Mouse (Mus musculus) lung, embryonic 14.5 days (tissue): ENCODE measurements around the gene Olfr968. TPM values are rescaled to one million over a fixed set of nuclear protein-coding genes. Genes with fewer than 3 reads are reported as not detected.

Experiments
- ATAC-seq: fragments of 200-750 bp; cut with Nextera tagmentation; 2 replicates; pipeline ENCODE4 v1.8.0; 2017; ENCODE audit warnings: mild to moderate bottlenecking, moderate TSS enrichment, moderate library complexity; ENCODE audit not compliant: insufficient read depth
- DNase-seq: peaks from one replicate; pipeline ENCODE4 v3.0.0-alpha.2; 2015
- H3K27ac ChIP-seq: fragments of 300-500 bp; sonication (generic); 2 replicates; pipeline ENCODE4 v1.5.1; 2014; ENCODE audit warnings: low read depth, mild to moderate bottlenecking, moderate library complexity
- H3K27me3 ChIP-seq: fragments of 300-500 bp; sonication (generic); 2 replicates; pipeline ENCODE4 v1.6.1; 2014; ENCODE audit warnings: low read length, control low read depth; ENCODE audit not compliant: insufficient read depth
- H3K36me3 ChIP-seq: fragments of 300-500 bp; sonication (generic); 2 replicates; pipeline ENCODE4 v1.6.1; 2014; ENCODE audit warnings: control low read depth; ENCODE audit not compliant: insufficient read depth
- H3K4me1 ChIP-seq: fragments of 300-500 bp; sonication (generic); 2 replicates; pipeline ENCODE4 v1.6.1; 2014; ENCODE audit warnings: antibody characterized with exemption, control low read depth; ENCODE audit not compliant: insufficient read depth
- H3K4me2 ChIP-seq: fragments of 300-500 bp; sonication (generic); 2 replicates; pipeline ENCODE4 v1.6.1; 2014; ENCODE audit warnings: mild to moderate bottlenecking
- H3K4me3 ChIP-seq: fragments of 300-500 bp; sonication (generic); 2 replicates; pipeline ENCODE4 v1.5.1; 2014; ENCODE audit warnings: low read depth, low read length
- H3K9ac ChIP-seq: fragments of 300-500 bp; sonication (generic); 2 replicates; pipeline ENCODE4 v1.6.1; 2014
- H3K9me3 ChIP-seq: fragments of 300-500 bp; sonication (generic); 2 replicates; pipeline ENCODE4 v1.6.1; 2016; ENCODE audit warnings: low read depth, low read length, control low read depth
- CTCF ChIP-seq: IDR thresholded peaks from 2 replicates; pipeline ENCODE4 v1.5.1; 2016; ENCODE audit warnings: antibody characterized with exemption, low read depth
- WGBS: fragments of 180-500 bp; shearing (Covaris S2); extraction: QIAGEN DNeasy Blood & Tissue Kit; methylation state at CpG from one replicate; pipeline ENCODE4 v1.1.7; 2014; 5-methylcytosine and 5-hydroxymethylcytosine counted together
- polyA plus RNA-seq: library from polyadenylated mRNA; unstranded; fragments of >200 nt; fragmentation: Nextera tagmentation; extraction: Ambion mirVana; gene quantifications from 2 replicates; pipeline ENCODE4 v1.2.1, GENCODE M21; 2014

Olfr968 gene
- not detected in 2 replicates for polyA plus RNA-seq

GRCm38 (mm10) chr9:39783153-39783552 is at the start of gene Olfr968:
Gene Olfr968, minus strand, starts transcription at chr9:39783253.
- WGBS, result 78% methylated on average over 1 of the region's 1 CpGs
- no peaks in the 10 kb centered on the region for H3K27me3 ChIP-seq
- no peaks in the 10 kb centered on the region for H3K36me3 ChIP-seq
- DNase-seq (no peak), ATAC-seq (no peak)
- H3K27ac ChIP-seq, result no peak within 1 kb of the TSS
- no peak for TF ChIP-seq CTCF
- H3K9me3 ChIP-seq, result no peaks in the 10 kb centered on the region
- H3K9ac ChIP-seq, result no peak within 1 kb of the TSS
- H3K4me3 ChIP-seq, result no peak within 1 kb of the TSS
- no peaks in the 10 kb centered on the region for H3K4me1 ChIP-seq
- no peak within 1 kb of the TSS for H3K4me2 ChIP-seq

DNA sequence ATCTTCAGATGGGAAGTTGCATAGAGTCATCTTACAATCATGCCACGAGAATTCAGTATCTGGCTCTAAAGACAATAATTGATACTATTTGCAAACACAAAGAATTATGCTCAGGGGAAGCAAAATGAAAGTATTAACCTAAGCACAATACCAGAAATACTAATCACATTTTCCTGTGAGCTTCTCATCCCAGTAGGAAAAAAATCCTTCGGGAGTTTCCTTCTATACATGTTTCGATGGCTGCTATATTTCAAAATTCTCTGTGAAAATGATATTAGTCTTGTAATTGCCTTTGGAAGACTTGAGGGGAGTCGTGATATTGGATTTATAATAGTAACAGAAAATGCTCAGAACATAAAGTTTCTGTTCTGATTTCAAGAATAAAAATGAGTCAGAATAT is 25.5 kb upstream of the Olfr968 start, which contains the start of gene Olfr970:
Gene Olfr970 (plus strand): TSS at position 301 of the 400 bp plus-strand sequence.
- Histone ChIP-seq H3K27me3 (no peaks in the 10 kb centered on the region), H3K4me2 (no peak within 1 kb of the TSS), H3K27ac (no peak within 1 kb of the TSS), H3K9me3 (no peaks in the 10 kb centered on the region), H3K4me3 (no peak within 1 kb of the TSS), H3K9ac (no peak within 1 kb of the TSS), H3K4me1 (no peaks in the 10 kb centered on the region), H3K36me3 (no peaks in the 10 kb centered on the region)
- WGBS, result 72% methylated on average over 4 of the region's 4 CpGs
- no peak for ATAC-seq
- TF ChIP-seq CTCF, result no peak
- DNase-seq, result no peak

- Histone ChIP-seq H3K4me2 (no peak within 1 kb of the TSS), H3K27me3 (no peaks in the 10 kb centered on the region), H3K9ac (no peak within 1 kb of the TSS), H3K4me3 (no peak within 1 kb of the TSS), H3K4me1 (no peaks in the 10 kb centered on the region), H3K9me3 (no peaks in the 10 kb centered on the region), H3K36me3 (no peaks in the 10 kb centered on the region), H3K27ac (no peak within 1 kb of the TSS)
- no peak for TF ChIP-seq CTCF
- no peak for ATAC-seq
- WGBS, result 65% methylated on average over 2 of the region's 2 CpGs
- DNase-seq, result no peak
Measured at GRCm38 (mm10) chr9:39790558-39790957, 7.5 kb upstream of the Olfr968 start, which contains the start of gene Olfr969. Gene Olfr969, plus strand, starts transcription at chr9:39790945.

GRCm38 (mm10) chr9:39746428-39746827 is 36.6 kb downstream of the Olfr968 start:
- no peak for TF ChIP-seq CTCF
- ATAC-seq (no peak), DNase-seq (no peak)
- H3K27ac ChIP-seq, result no peak overlapping the region
- no peak overlapping the region for H3K4me2 ChIP-seq
- H3K9me3 ChIP-seq, result no peaks in the 10 kb centered on the region
- no peak overlapping the region for H3K4me3 ChIP-seq
- no peaks in the 10 kb centered on the region for H3K4me1 ChIP-seq
- 92% methylated on average over 1 of the region's 1 CpGs for WGBS
- H3K27me3 ChIP-seq, result no peaks in the 10 kb centered on the region
- H3K36me3 ChIP-seq, result no peaks in the 10 kb centered on the region
- H3K9ac ChIP-seq, result no peak overlapping the region

GRCm38 (mm10) chr9:39745949-39746348 is 37.1 kb downstream of the Olfr968 start, which contains the start of gene Olfr967:
Gene Olfr967, plus strand, starts transcription at chr9:39746249.
- no peaks in the 10 kb centered on the region for H3K4me1 ChIP-seq
- no peak for TF ChIP-seq CTCF
- DNase-seq, result no peak
- no peak within 1 kb of the TSS for H3K4me3 ChIP-seq
- H3K9me3 ChIP-seq, result no peaks in the 10 kb centered on the region
- no peak within 1 kb of the TSS for H3K27ac ChIP-seq
- ATAC-seq, result no peak
- no peak within 1 kb of the TSS for H3K9ac ChIP-seq
- H3K27me3 ChIP-seq, result no peaks in the 10 kb centered on the region
- H3K36me3 ChIP-seq, result no peaks in the 10 kb centered on the region
- no peak within 1 kb of the TSS for H3K4me2 ChIP-seq

DNA sequence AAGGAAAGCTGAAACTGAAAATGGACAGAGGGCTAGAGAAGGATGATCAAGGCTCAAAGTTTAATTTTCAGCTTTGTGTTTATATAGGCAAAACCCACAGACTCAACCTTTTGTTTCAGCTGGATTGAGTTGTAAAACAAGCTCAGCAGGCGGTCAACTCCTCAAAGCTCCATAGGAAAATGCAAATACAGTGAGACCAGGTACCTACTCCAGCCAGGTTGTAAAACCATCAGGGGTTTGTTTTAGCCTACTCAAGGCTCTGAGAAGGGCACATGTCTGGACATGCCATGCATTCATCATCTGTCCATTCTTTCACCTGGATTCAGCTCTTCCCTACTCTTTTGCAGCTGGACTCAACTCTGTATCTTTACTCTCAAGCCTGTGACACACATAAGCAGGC is 42.3 kb downstream of the Olfr968 start:
- DNase-seq, result no peak
- Histone ChIP-seq H3K27ac (no peak overlapping the region), H3K36me3 (no peaks in the 10 kb centered on the region), H3K27me3 (no peaks in the 10 kb centered on the region), H3K4me2 (no peak overlapping the region), H3K9me3 (no peaks in the 10 kb centered on the region), H3K4me1 (no peaks in the 10 kb centered on the region), H3K9ac (no peak overlapping the region), H3K4me3 (no peak overlapping the region)
- WGBS, result 78% methylated on average over 1 of the region's 1 CpGs
- no peak for ATAC-seq
- no peak for TF ChIP-seq CTCF

DNA sequence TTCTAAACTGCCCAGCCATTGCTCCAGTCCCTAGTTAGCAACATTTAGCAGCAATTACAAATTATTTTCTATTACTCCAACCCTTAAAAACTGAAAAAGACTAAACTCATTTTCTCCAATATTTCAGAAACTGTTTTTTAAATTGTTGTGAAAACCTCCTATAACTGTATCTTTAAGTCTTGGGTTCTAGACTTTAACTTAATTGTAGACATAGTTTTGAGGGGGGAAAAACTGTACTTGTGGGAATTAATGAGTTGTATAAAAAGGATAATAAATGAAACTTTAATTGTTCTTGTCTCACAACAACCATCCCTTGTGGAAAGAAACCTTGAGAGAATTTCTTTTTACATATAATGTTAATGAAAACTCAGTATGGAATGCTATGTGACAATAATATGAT is 52.4 kb downstream of the Olfr968 start, which contains the start of gene Olfr150:
Gene Olfr150 (plus strand): TSS at position 301 of the 400 bp plus-strand sequence.
- no peaks in the 10 kb centered on the region for H3K9me3 ChIP-seq
- no peak within 1 kb of the TSS for H3K4me3 ChIP-seq
- no peak for TF ChIP-seq CTCF
- no peaks in the 10 kb centered on the region for H3K36me3 ChIP-seq
- no peak for DNase-seq
- no peak within 1 kb of the TSS for H3K27ac ChIP-seq
- H3K4me2 ChIP-seq, result no peak within 1 kb of the TSS
- no peak within 1 kb of the TSS for H3K9ac ChIP-seq
- no peaks in the 10 kb centered on the region for H3K27me3 ChIP-seq
- ATAC-seq, result no peak
- H3K4me1 ChIP-seq, result no peaks in the 10 kb centered on the region

Other genes starting within 250 kb of the Olfr968 start
- not detected in 2 replicates for gene Olfr958, start 229.2 kb downstream of the Olfr968 start, polyA plus RNA-seq
- not detected in 2 replicates for gene Olfr959, start 207.7 kb downstream of the Olfr968 start, polyA plus RNA-seq
- 10.4 and 11.7 TPM in 2 replicates for gene AW551984, start 178.8 kb downstream of the Olfr968 start, polyA plus RNA-seq
- gene Olfr148, start 172.6 kb downstream of the Olfr968 start, polyA plus RNA-seq, result not detected in 2 replicates
- not detected in 2 replicates for gene Olfr960, start 161.9 kb downstream of the Olfr968 start, polyA plus RNA-seq
- not detected in 2 replicates for gene Olfr961, start 138.2 kb downstream of the Olfr968 start, polyA plus RNA-seq
- gene Olfr963, start 116.0 kb downstream of the Olfr968 start, polyA plus RNA-seq, result not detected in 2 replicates
- not detected in 2 replicates for gene Olfr149, start 76.1 kb downstream of the Olfr968 start, polyA plus RNA-seq
- gene Olfr965, start 71.9 kb downstream of the Olfr968 start, polyA plus RNA-seq, result not detected in 2 replicates
- gene Olfr150, start 52.3 kb downstream of the Olfr968 start, polyA plus RNA-seq, result not detected in 2 replicates
- gene Olfr967, start 37.0 kb downstream of the Olfr968 start, polyA plus RNA-seq, result not detected in 2 replicates
- gene Olfr969, start 7.7 kb upstream of the Olfr968 start, polyA plus RNA-seq, result not detected in 2 replicates
- not detected in 2 replicates for gene Olfr970, start 25.6 kb upstream of the Olfr968 start, polyA plus RNA-seq
- gene Olfr971, start 53.6 kb upstream of the Olfr968 start, polyA plus RNA-seq, result not detected in 2 replicates
- gene Olfr972, start 83.2 kb upstream of the Olfr968 start, polyA plus RNA-seq, result not detected in 2 replicates
- not detected in 2 replicates for gene Olfr229, start 124.1 kb upstream of the Olfr968 start, polyA plus RNA-seq
- gene Olfr974, start 154.2 kb upstream of the Olfr968 start, polyA plus RNA-seq, result not detected in 2 replicates
- not detected in 2 replicates for gene Olfr975, start 168.8 kb upstream of the Olfr968 start, polyA plus RNA-seq
- gene Olfr976, start 177.9 kb upstream of the Olfr968 start, polyA plus RNA-seq, result not detected in 2 replicates
- not detected in 2 replicates for gene Olfr978, start 208.9 kb upstream of the Olfr968 start, polyA plus RNA-seq
- gene Olfr979, start 220.2 kb upstream of the Olfr968 start, polyA plus RNA-seq, result not detected in 2 replicates
- gene Olfr980, start 226.3 kb upstream of the Olfr968 start, polyA plus RNA-seq, result not detected in 2 replicates
- not detected in 2 replicates for gene Olfr981, start 238.2 kb upstream of the Olfr968 start, polyA plus RNA-seq